Mouse (Mus musculus): ENCODE results near the gene Wdr93. TPM values are rescaled to one million over a fixed set of nuclear protein-coding genes. Genes with fewer than 3 reads are reported as not detected.

Gene Wdr93
- polyA plus RNA-seq, 2 experiments, result 0.04 to 0.08 TPM

DNA sequence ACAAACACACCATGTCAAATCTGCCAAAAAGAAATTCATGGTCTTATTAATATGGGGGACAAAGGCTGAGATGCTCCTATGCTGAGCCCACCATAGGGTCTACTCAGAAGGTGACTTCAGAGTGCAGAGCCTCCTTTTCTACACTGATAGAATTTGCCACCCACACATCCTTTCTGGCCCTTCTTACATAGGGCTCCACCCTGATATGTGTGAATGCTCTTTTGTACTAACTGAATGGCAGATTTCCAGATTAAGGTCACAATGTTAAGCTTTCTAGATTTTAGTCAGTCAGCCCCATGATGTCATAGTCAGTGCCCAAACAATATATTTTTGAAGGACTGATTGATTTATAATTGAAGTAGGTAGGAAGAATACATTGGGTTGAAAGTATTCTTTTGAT, 16.8 kb downstream of the Wdr93 start:
- no peaks in the 10 kb centered on the region for H3K9me3 ChIP-seq (ENCODE audit: control insufficient read depth, low read length)
- no peak overlapping the region for H3K27ac ChIP-seq
- DNase-seq (ENCODE audit: low read depth in 3 of 3, low spot score in 3 of 3), result no peak
- H3K4me1 ChIP-seq (replicated peaks; ENCODE audit: control insufficient read depth in 2 of 2, insufficient read depth in 2 of 2, low read length in 1 of 2), result no peaks in the 10 kb centered on the region
- H3K4me2 ChIP-seq (ENCODE audit: low read depth), result no peak overlapping the region
- ATAC-seq (ENCODE audit: insufficient read depth), result no peak
- no peak for TF ChIP-seq EP300 (IDR thresholded peaks at IDR 0.05; ENCODE audit: low read depth)
- TF ChIP-seq CTCF (IDR thresholded peaks at IDR 0.05; ENCODE audit: low read depth), result no peak
- no peak overlapping the region for H3K4me3 ChIP-seq (ENCODE audit: insufficient read depth in 1 of 2, low read depth in 2 of 2, low read length in 2 of 2)
- no peak overlapping the region for H3K9ac ChIP-seq (replicated peaks)
- no peaks in the 10 kb centered on the region for H3K27me3 ChIP-seq (ENCODE audit: control insufficient read depth, insufficient read depth, low read length)
- no peaks in the 10 kb centered on the region for H3K36me3 ChIP-seq (replicated peaks; ENCODE audit: control insufficient read depth, insufficient read depth, low read depth)

- Histone ChIP-seq H3K4me3 (ENCODE audit: insufficient read depth in 1 of 2, low read depth in 2 of 2, low read length in 2 of 2) (no peak overlapping the region), H3K36me3 (replicated peaks; ENCODE audit: control insufficient read depth, insufficient read depth, low read depth) (no peaks in the 10 kb centered on the region), H3K27me3 (ENCODE audit: control insufficient read depth, insufficient read depth, low read length) (no peaks in the 10 kb centered on the region), H3K27ac (no peak overlapping the region), H3K9me3 (ENCODE audit: control insufficient read depth, low read length) (no peaks in the 10 kb centered on the region), H3K4me1 (replicated peaks; ENCODE audit: control insufficient read depth in 2 of 2, insufficient read depth in 2 of 2, low read length in 1 of 2) (no peaks in the 10 kb centered on the region), H3K9ac (replicated peaks) (no peak overlapping the region), H3K4me2 (ENCODE audit: low read depth) (no peak overlapping the region)
- 55% methylated on average over 5 of the region's 5 CpGs for WGBS (ENCODE audit: insufficient replicate concordance)
- ATAC-seq (ENCODE audit: insufficient read depth), result no peak
- no peak for DNase-seq (ENCODE audit: low read depth in 3 of 3, low spot score in 3 of 3)
- TF ChIP-seq EP300 (IDR thresholded peaks at IDR 0.05; ENCODE audit: low read depth) (no peak), CTCF (IDR thresholded peaks at IDR 0.05; ENCODE audit: low read depth) (no peak)
These were observed 18.3 kb downstream of the Wdr93 start for GRCm38 (mm10) chr7:79761124-79761876.

- DNase-seq (ENCODE audit: low read depth in 3 of 3, low spot score in 3 of 3) (no peak), ATAC-seq (ENCODE audit: insufficient read depth) (no peak)
- no peaks in the 10 kb centered on the region for H3K27me3 ChIP-seq (ENCODE audit: control insufficient read depth, insufficient read depth, low read length)
- TF ChIP-seq CTCF (IDR thresholded peaks at IDR 0.05; ENCODE audit: low read depth) (no peak), EP300 (IDR thresholded peaks at IDR 0.05; ENCODE audit: low read depth) (no peak)
- WGBS (ENCODE audit: insufficient replicate concordance), result 44% methylated on average over 8 of the region's 8 CpGs
- H3K9ac ChIP-seq (replicated peaks), result no peak overlapping the region
- H3K27ac ChIP-seq, result no peak overlapping the region
- H3K4me3 ChIP-seq (ENCODE audit: insufficient read depth in 1 of 2, low read depth in 2 of 2, low read length in 2 of 2), result no peak overlapping the region
- H3K4me2 ChIP-seq (ENCODE audit: low read depth), result no peak overlapping the region
- H3K36me3 ChIP-seq (replicated peaks; ENCODE audit: control insufficient read depth, insufficient read depth, low read depth), result no peaks in the 10 kb centered on the region
- H3K9me3 ChIP-seq (ENCODE audit: control insufficient read depth, low read length), result no peaks in the 10 kb centered on the region
- no peaks in the 10 kb centered on the region for H3K4me1 ChIP-seq (replicated peaks; ENCODE audit: control insufficient read depth in 2 of 2, insufficient read depth in 2 of 2, low read length in 1 of 2)
These were observed 19.1 kb downstream of the Wdr93 start for GRCm38 (mm10) chr7:79762106-79762505.

- Histone ChIP-seq H3K9me3 (ENCODE audit: control insufficient read depth, low read length) (no peaks in the 10 kb centered on the region), H3K27me3 (ENCODE audit: control insufficient read depth, insufficient read depth, low read length) (no peaks in the 10 kb centered on the region), H3K9ac (replicated peaks) (no peak overlapping the region), H3K4me3 (ENCODE audit: insufficient read depth in 1 of 2, low read depth in 2 of 2, low read length in 2 of 2) (no peak overlapping the region), H3K4me1 (replicated peaks; ENCODE audit: control insufficient read depth in 2 of 2, insufficient read depth in 2 of 2, low read length in 1 of 2) (no peaks in the 10 kb centered on the region), H3K36me3 (replicated peaks; ENCODE audit: control insufficient read depth, insufficient read depth, low read depth) (no peaks in the 10 kb centered on the region), H3K4me2 (ENCODE audit: low read depth) (no peak overlapping the region), H3K27ac (no peak overlapping the region)
- WGBS (ENCODE audit: insufficient replicate concordance), result 21% methylated on average over 1 of the region's 1 CpGs
- no peak for ATAC-seq (ENCODE audit: insufficient read depth)
- no peak for TF ChIP-seq EP300 (IDR thresholded peaks at IDR 0.05; ENCODE audit: low read depth)
- no peak; the same call in 1 of the 2 replicates for TF ChIP-seq CTCF (IDR thresholded peaks at IDR 0.05; ENCODE audit: low read depth)
- no peak for DNase-seq (ENCODE audit: low read depth in 3 of 3, low spot score in 3 of 3)
These were observed 23.0 kb downstream of the Wdr93 start for GRCm38 (mm10) chr7:79765991-79766390.

GRCm38 (mm10) chr7:79769664-79770063, 26.7 kb downstream of the Wdr93 start:
- Histone ChIP-seq H3K9ac (replicated peaks) (no peak overlapping the region), H3K27ac (no peak overlapping the region), H3K4me2 (ENCODE audit: low read depth) (no peak overlapping the region), H3K4me3 (ENCODE audit: insufficient read depth in 1 of 2, low read depth in 2 of 2, low read length in 2 of 2) (no peak overlapping the region), H3K9me3 (ENCODE audit: control insufficient read depth, low read length) (no peaks in the 10 kb centered on the region), H3K27me3 (ENCODE audit: control insufficient read depth, insufficient read depth, low read length) (no peaks in the 10 kb centered on the region), H3K36me3 (replicated peaks; ENCODE audit: control insufficient read depth, insufficient read depth, low read depth) (no peaks in the 10 kb centered on the region), H3K4me1 (replicated peaks; ENCODE audit: control insufficient read depth in 2 of 2, insufficient read depth in 2 of 2, low read length in 1 of 2) (no peaks in the 10 kb centered on the region)
- TF ChIP-seq CTCF (IDR thresholded peaks at IDR 0.05; ENCODE audit: low read depth), result no peak
- TF ChIP-seq EP300 (IDR thresholded peaks at IDR 0.05; ENCODE audit: low read depth), result no peak
- WGBS (ENCODE audit: insufficient replicate concordance), result 70% methylated on average over 3 of the region's 3 CpGs
- DNase-seq (ENCODE audit: low read depth in 3 of 3, low spot score in 3 of 3) (no peak), ATAC-seq (ENCODE audit: insufficient read depth) (no peak)
